Mouse (Mus musculus): ENCODE measurements around the gene Anxa9. TPM values are rescaled to one million over a fixed set of nuclear protein-coding genes. Genes with fewer than 3 reads are reported as not detected.

Gene Anxa9
- polyA plus RNA-seq, 1 experiment from 2014 or later, result 1.7 TPM

DNA sequence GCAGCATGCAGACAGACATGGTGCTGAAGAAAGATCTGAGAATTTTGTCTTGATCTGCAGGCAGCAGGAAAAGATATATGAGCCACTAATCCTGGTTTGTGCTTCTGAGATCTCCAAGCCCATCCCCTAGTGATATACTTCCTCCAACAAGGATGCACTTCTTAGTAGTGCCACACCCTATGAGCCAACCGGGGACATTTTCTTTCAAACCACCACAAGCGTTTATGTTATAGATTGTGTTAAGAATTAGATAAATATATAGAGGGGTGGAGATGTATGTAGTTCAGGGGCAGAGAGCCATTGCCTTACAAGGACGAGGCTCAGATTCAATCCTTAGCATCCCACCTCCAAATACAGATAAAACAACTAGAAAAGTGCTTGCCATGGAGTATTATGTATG is 3.5 kb upstream of the Anxa9 start:
- no peaks in the 10 kb centered on the region for H3K36me3 ChIP-seq (ENCODE audit: control insufficient read depth, insufficient read depth, low read length)
- H3K4me2 ChIP-seq (replicated peaks; ENCODE audit: low read depth, low read length), result no peak overlapping the region
- ATAC-seq (ENCODE audit: insufficient number of reproducible peaks, insufficient read depth, low FRiP score, low read depth), result no peak
- WGBS, result 56% methylated on average over 3 of the region's 3 CpGs
- H3K4me1 ChIP-seq (ENCODE audit: control insufficient read depth, insufficient read depth, low read length), result no peaks in the 10 kb centered on the region
- H3K9ac ChIP-seq (replicated peaks; ENCODE audit: low read depth, low read length), result no peak overlapping the region
- H3K4me3 ChIP-seq (ENCODE audit: low read depth, low read length), result no peak overlapping the region
- H3K9me3 ChIP-seq (ENCODE audit: control insufficient read depth, low read depth, low read length), result no peaks in the 10 kb centered on the region
- no peak overlapping the region for H3K27ac ChIP-seq (ENCODE audit: low read length)
- no peaks in the 10 kb centered on the region for H3K27me3 ChIP-seq (ENCODE audit: control insufficient read depth, insufficient read depth, low read length)

GRCm38 (mm10) chr3:95306244-95306643 is 732 bp downstream of the Anxa9 start:
- WGBS, result 69% methylated on average over 4 of the region's 4 CpGs
- Histone ChIP-seq H3K4me2 (replicated peaks; ENCODE audit: low read depth, low read length) (no peak overlapping the region), H3K27me3 (ENCODE audit: control insufficient read depth, insufficient read depth, low read length) (no peaks in the 10 kb centered on the region), H3K36me3 (ENCODE audit: control insufficient read depth, insufficient read depth, low read length) (no peaks in the 10 kb centered on the region), H3K27ac (ENCODE audit: low read length) (no peak overlapping the region), H3K9ac (replicated peaks; ENCODE audit: low read depth, low read length) (no peak overlapping the region), H3K4me3 (ENCODE audit: low read depth, low read length) (no peak overlapping the region), H3K4me1 (ENCODE audit: control insufficient read depth, insufficient read depth, low read length) (no peaks in the 10 kb centered on the region), H3K9me3 (ENCODE audit: control insufficient read depth, low read depth, low read length) (no peaks in the 10 kb centered on the region)
- no peak for ATAC-seq (ENCODE audit: insufficient number of reproducible peaks, insufficient read depth, low FRiP score, low read depth)

DNA sequence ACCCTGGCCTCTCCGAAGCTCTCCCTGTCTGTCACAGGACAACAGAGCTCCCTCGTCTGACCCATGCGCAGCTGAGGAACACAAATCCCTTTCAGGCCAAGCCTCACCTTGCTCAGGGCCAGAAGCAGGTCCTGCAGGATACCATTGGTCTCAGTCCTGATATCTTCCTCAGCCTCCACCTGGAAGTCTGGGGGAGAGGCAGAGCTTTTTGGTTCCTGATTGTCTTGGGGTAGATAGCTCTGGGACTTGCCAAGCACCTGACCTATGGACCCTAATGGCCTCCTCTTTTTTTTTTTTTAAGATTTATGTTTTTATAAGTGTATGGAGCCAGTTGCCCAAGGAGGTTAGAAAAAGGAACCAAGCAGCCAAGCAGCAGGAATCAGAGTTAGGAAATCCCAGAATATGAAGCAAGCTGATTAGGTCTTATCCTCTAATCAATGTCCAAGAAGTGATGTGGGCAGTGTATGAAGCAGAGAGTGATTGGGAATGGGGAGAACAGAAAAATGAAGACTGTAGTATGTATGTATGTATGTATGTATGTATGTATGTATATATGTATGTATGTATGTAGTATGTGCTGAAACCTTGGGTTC is 5.7 kb downstream of the Anxa9 start:
- ATAC-seq (ENCODE audit: insufficient number of reproducible peaks, insufficient read depth, low FRiP score, low read depth), result no peak

GRCm38 (mm10) chr3:95298018-95298417 is 9.0 kb downstream of the Anxa9 start:
- no peak overlapping the region for H3K4me3 ChIP-seq (ENCODE audit: low read depth, low read length)
- no peak overlapping the region for H3K4me2 ChIP-seq (replicated peaks; ENCODE audit: low read depth, low read length)
- H3K9ac ChIP-seq (replicated peaks; ENCODE audit: low read depth, low read length), result no peak overlapping the region
- no peak for ATAC-seq (ENCODE audit: insufficient number of reproducible peaks, insufficient read depth, low FRiP score, low read depth)
- WGBS, result 86% methylated on average over 7 of the region's 7 CpGs
- peaks cover 18% of the 10 kb centered on the region for H3K36me3 ChIP-seq (ENCODE audit: control insufficient read depth, insufficient read depth, low read length)
- H3K9me3 ChIP-seq (ENCODE audit: control insufficient read depth, low read depth, low read length), result no peaks in the 10 kb centered on the region
- H3K27ac ChIP-seq (ENCODE audit: low read length), result no peak overlapping the region
- no peaks in the 10 kb centered on the region for H3K27me3 ChIP-seq (ENCODE audit: control insufficient read depth, insufficient read depth, low read length)
- no peaks in the 10 kb centered on the region for H3K4me1 ChIP-seq (ENCODE audit: control insufficient read depth, insufficient read depth, low read length)

More for the DNA sequence above, 5.7 kb downstream of the Anxa9 start:
- 0 out of 2 replicates have a peak, but pooled peaks cover 3% of the 10 kb centered on the region for H3K36me3 ChIP-seq (ENCODE audit: control insufficient read depth, insufficient read depth, low read length)
- H3K9ac ChIP-seq (replicated peaks; ENCODE audit: low read depth, low read length), result no peak overlapping the region
- H3K9me3 ChIP-seq (ENCODE audit: control insufficient read depth, low read depth, low read length), result no peaks in the 10 kb centered on the region
- no peaks in the 10 kb centered on the region for H3K27me3 ChIP-seq (ENCODE audit: control insufficient read depth, insufficient read depth, low read length)
- H3K4me2 ChIP-seq (replicated peaks; ENCODE audit: low read depth, low read length), result no peak overlapping the region
- H3K4me1 ChIP-seq (ENCODE audit: control insufficient read depth, insufficient read depth, low read length), result no peaks in the 10 kb centered on the region
- WGBS, result 70% methylated on average over 3 of the region's 3 CpGs
- no peak overlapping the region for H3K4me3 ChIP-seq (ENCODE audit: low read depth, low read length)
- no peak overlapping the region for H3K27ac ChIP-seq (ENCODE audit: low read length)

DNA sequence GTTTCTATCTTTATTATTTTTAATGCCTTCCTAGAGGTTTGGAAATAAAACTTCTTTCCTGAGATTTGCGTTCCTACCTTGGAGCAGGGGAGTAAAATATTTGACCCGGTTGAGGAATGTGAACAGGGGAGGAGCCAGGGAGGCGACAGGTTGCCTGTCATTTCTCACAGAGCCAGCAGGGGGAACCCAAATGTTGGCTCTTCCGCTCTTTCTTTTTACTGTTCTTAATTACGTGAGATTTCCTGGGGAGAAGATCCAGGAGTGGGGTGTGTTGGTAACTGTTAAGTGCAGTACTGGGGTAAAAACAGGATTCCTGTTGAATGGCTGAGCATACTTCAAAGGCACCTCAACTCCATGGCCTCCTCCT is 10.9 kb downstream of the Anxa9 start:
- H3K27me3 ChIP-seq (ENCODE audit: control insufficient read depth, insufficient read depth, low read length), result no peaks in the 10 kb centered on the region
- H3K9me3 ChIP-seq (ENCODE audit: control insufficient read depth, low read depth, low read length), result no peaks in the 10 kb centered on the region
- no peak overlapping the region for H3K4me2 ChIP-seq (replicated peaks; ENCODE audit: low read depth, low read length)
- H3K4me1 ChIP-seq (ENCODE audit: control insufficient read depth, insufficient read depth, low read length), result no peaks in the 10 kb centered on the region
- H3K36me3 ChIP-seq (ENCODE audit: control insufficient read depth, insufficient read depth, low read length), result peaks cover 31% of the 10 kb centered on the region
- no peak overlapping the region for H3K9ac ChIP-seq (replicated peaks; ENCODE audit: low read depth, low read length)
- WGBS, result 10% methylated on average over 5 of the region's 5 CpGs
- 0 out of 2 replicates have a peak overlapping the region, but pooled peaks have one; percentile 21 for H3K27ac ChIP-seq (ENCODE audit: low read length)
- H3K4me3 ChIP-seq (ENCODE audit: low read depth, low read length), result no peak overlapping the region
- ATAC-seq (ENCODE audit: insufficient number of reproducible peaks, insufficient read depth, low FRiP score, low read depth), result 0 out of 2 replicates have a peak, but pooled peaks have one; percentile 30

DNA sequence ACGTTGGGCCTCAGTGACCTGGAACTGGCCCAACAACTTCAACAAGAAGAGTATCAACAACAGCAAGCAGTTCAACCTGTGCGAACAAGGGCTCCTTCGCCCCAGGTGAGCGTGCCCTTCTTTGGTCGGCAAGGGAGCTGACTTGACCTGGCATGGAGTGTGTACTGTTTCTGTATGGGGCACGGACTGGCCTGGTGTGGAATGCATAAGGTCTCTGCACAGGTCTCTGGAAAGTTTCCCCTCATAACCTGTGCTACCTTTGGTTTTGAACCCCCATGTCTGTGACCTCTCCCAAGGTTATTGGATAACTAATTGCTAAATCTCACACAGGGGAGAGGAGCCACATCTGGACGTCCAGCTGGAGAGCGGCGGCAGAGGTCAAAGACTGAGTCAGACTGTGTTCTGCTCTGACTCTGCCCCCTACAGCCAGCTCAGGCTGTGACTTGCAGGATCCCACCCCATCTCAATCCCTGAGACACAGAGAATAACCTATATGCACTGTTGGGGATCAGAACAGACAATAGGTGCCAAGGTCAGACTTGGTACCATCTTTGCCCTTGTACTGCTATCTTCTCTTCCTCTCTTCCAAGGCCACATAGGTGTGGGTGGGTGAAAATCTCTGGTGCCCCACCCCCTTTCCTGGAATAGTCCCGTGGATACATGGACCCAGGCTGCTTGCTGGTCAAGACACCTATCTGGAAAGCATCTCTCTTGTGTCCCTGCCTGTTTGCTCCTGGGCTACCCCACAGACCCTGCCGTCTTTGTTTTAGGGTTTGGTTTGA is 11.5 kb downstream of the Anxa9 start:
- 67% methylated on average over 11 of the region's 11 CpGs for WGBS
- Histone ChIP-seq H3K4me2 (replicated peaks; ENCODE audit: low read depth, low read length) (no peak overlapping the region), H3K36me3 (ENCODE audit: control insufficient read depth, insufficient read depth, low read length) (peaks cover 37% of the 10 kb centered on the region), H3K9ac (replicated peaks; ENCODE audit: low read depth, low read length) (no peak overlapping the region), H3K9me3 (ENCODE audit: control insufficient read depth, low read depth, low read length) (no peaks in the 10 kb centered on the region), H3K4me3 (ENCODE audit: low read depth, low read length) (no peak overlapping the region), H3K27ac (ENCODE audit: low read length) (no peak overlapping the region), H3K4me1 (ENCODE audit: control insufficient read depth, insufficient read depth, low read length) (no peaks in the 10 kb centered on the region), H3K27me3 (ENCODE audit: control insufficient read depth, insufficient read depth, low read length) (no peaks in the 10 kb centered on the region)
- ATAC-seq (ENCODE audit: insufficient number of reproducible peaks, insufficient read depth, low FRiP score, low read depth), result 0 out of 2 replicates have a peak, but pooled peaks have one; percentile 21

DNA sequence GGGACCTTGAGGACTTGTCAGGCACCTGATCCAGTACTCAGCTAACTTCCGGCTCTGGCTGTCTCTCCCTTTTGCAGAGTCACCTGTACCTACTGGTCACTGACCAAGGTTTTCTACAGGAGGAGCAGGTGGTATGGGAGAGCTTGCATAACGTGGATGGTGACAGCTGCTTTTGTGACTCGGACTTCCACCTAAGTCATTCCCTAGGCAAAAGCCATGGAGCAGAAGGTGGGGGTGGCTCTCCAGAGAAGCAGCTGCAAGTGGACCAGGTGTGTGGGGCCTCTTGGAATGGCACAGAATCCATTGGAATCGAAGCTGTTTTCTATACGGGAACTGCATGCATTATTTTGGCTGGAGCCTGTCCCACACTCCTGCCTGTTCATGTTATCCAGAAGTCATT is 12.3 kb downstream of the Anxa9 start:
- Histone ChIP-seq H3K27ac (ENCODE audit: low read length) (no peak overlapping the region), H3K27me3 (ENCODE audit: control insufficient read depth, insufficient read depth, low read length) (no peaks in the 10 kb centered on the region), H3K4me2 (replicated peaks; ENCODE audit: low read depth, low read length) (no peak overlapping the region), H3K9me3 (ENCODE audit: control insufficient read depth, low read depth, low read length) (no peaks in the 10 kb centered on the region), H3K4me1 (ENCODE audit: control insufficient read depth, insufficient read depth, low read length) (no peaks in the 10 kb centered on the region), H3K4me3 (ENCODE audit: low read depth, low read length) (no peak overlapping the region), H3K36me3 (ENCODE audit: control insufficient read depth, insufficient read depth, low read length) (peaks cover 40% of the 10 kb centered on the region), H3K9ac (replicated peaks; ENCODE audit: low read depth, low read length) (no peak overlapping the region)
- no peak for ATAC-seq (ENCODE audit: insufficient number of reproducible peaks, insufficient read depth, low FRiP score, low read depth)
- 74% methylated on average over 5 of the region's 5 CpGs for WGBS

- H3K27me3 ChIP-seq (ENCODE audit: control insufficient read depth, insufficient read depth, low read length), result no peaks in the 10 kb centered on the region
- H3K9me3 ChIP-seq (ENCODE audit: control insufficient read depth, low read depth, low read length), result no peaks in the 10 kb centered on the region
- peaks cover 43% of the 10 kb centered on the region for H3K36me3 ChIP-seq (ENCODE audit: control insufficient read depth, insufficient read depth, low read length)
- no peak overlapping the region for H3K4me3 ChIP-seq (ENCODE audit: low read depth, low read length)
- no peaks in the 10 kb centered on the region for H3K4me1 ChIP-seq (ENCODE audit: control insufficient read depth, insufficient read depth, low read length)
- no peak overlapping the region for H3K4me2 ChIP-seq (replicated peaks; ENCODE audit: low read depth, low read length)
- WGBS, result 89% methylated on average over 7 of the region's 7 CpGs
- H3K27ac ChIP-seq (ENCODE audit: low read length), result no peak overlapping the region
- no peak overlapping the region for H3K9ac ChIP-seq (replicated peaks; ENCODE audit: low read depth, low read length)
- no peak for ATAC-seq (ENCODE audit: insufficient number of reproducible peaks, insufficient read depth, low FRiP score, low read depth)
Measured at GRCm38 (mm10) chr3:95294316-95294715, 12.7 kb downstream of the Anxa9 start.
